Mouse (Mus musculus) forebrain, postnatal 0 days (tissue): Measurements from ENCODE around the gene Lrg1. TPM values are rescaled to one million over a fixed set of nuclear protein-coding genes. Genes with fewer than 3 reads are reported as not detected.

Source experiments
- ATAC-seq: fragments of 200-750 bp; cut with Nextera tagmentation; 2 replicates; pipeline ENCODE4 v1.8.0; 2017; ENCODE audit warnings: mild to moderate bottlenecking, moderate library complexity
- DNase-seq: peaks from one replicate; pipeline ENCODE4 v3.0.0-alpha.2; 2015
- H3K27ac ChIP-seq: fragments of 300-500 bp; sonication (generic); 2 replicates; pipeline ENCODE4 v1.5.1; 2014; ENCODE audit warnings: low read depth, mild to moderate bottlenecking, antibody characterized with exemption, low read length, moderate library complexity, mixed read lengths
- H3K27me3 ChIP-seq: fragments of 300-500 bp; sonication (generic); 2 replicates; pipeline ENCODE4 v1.6.1; 2014; ENCODE audit warnings: mild to moderate bottlenecking, low read length, mixed read lengths; ENCODE audit not compliant: insufficient read depth
- H3K36me3 ChIP-seq: fragments of 300-500 bp; sonication (generic); 2 replicates; pipeline ENCODE4 v1.6.1; 2014; ENCODE audit warnings: mild to moderate bottlenecking, moderate library complexity; ENCODE audit not compliant: insufficient read depth
- H3K4me1 ChIP-seq: fragments of 300-500 bp; sonication (generic); 2 replicates; pipeline ENCODE4 v1.6.1; 2014; ENCODE audit warnings: antibody characterized with exemption; ENCODE audit not compliant: insufficient read depth
- H3K4me2 ChIP-seq: fragments of 300-500 bp; sonication (generic); 2 replicates; pipeline ENCODE4 v1.6.1; 2014; ENCODE audit warnings: low read depth, mild to moderate bottlenecking, moderate library complexity
- H3K4me3 ChIP-seq: fragments of 300-500 bp; sonication (generic); 2 replicates; pipeline ENCODE4 v1.5.1; 2014; ENCODE audit warnings: low read depth, low read length, mixed read lengths
- H3K9ac ChIP-seq: fragments of 300-500 bp; sonication (generic); 2 replicates; pipeline ENCODE4 v1.6.1; 2014; ENCODE audit warnings: mild to moderate bottlenecking
- H3K9me3 ChIP-seq: fragments of 300-500 bp; sonication (generic); 2 replicates; pipeline ENCODE4 v1.6.1; 2016; ENCODE audit warnings: low read length
- CTCF ChIP-seq: sonication (generic); IDR thresholded peaks from 2 replicates; pipeline ENCODE4 v1.5.1; 2016; ENCODE audit warnings: antibody characterized with exemption, control low read depth, low read depth
- WGBS: fragments of 180-500 bp; shearing (Covaris S2); extraction: QIAGEN DNeasy Blood & Tissue Kit; methylation state at CpG from one replicate; pipeline ENCODE4 v1.1.7; 2014; 5-methylcytosine and 5-hydroxymethylcytosine counted together
- polyA plus RNA-seq: library from polyadenylated mRNA; unstranded; fragments of >200 nt; fragmentation: Nextera tagmentation; extraction: Ambion mirVana; gene quantifications from 2 replicates; pipeline ENCODE4 v1.2.1, GENCODE M21; 2015
- total RNA-seq: library from RNA; depleted of rRNA; stranded (reverse); fragments of >200 nt; gene quantifications from 2 replicates; pipeline ENCODE4 v1.2.3, GENCODE M21; 2014; rRNA removed

Lrg1 gene
- total RNA-seq (not detected in 2 replicates), polyA plus RNA-seq (0.33 and 0.46 TPM in 2 replicates)

- H3K4me2 ChIP-seq: no peak within 1 kb of the TSS
- H3K27ac ChIP-seq: no peak within 1 kb of the TSS
- no peak within 1 kb of the TSS for H3K9ac ChIP-seq
- no peak for TF ChIP-seq CTCF
- H3K9me3 ChIP-seq: peaks cover 12% of the 10 kb centered on the region; the same call in 1 of the 2 replicates
- no peaks in the 10 kb centered on the region for H3K4me1 ChIP-seq
- 57% methylated on average over 2 of the region's 2 CpGs for WGBS
- H3K27me3 ChIP-seq: peaks cover 33% of the 10 kb centered on the region
- no peak within 1 kb of the TSS for H3K4me3 ChIP-seq
- ATAC-seq: no peak
- DNase-seq: no peak
- H3K36me3 ChIP-seq: peaks cover 36% of the 10 kb centered on the region
Measured at GRCm38 (mm10) chr17:56121826-56122225, at the start of gene Lrg1. TSS of gene Lrg1 (minus strand) at chr17:56122001.

- Histone ChIP-seq H3K9me3 (no peaks in the 10 kb centered on the region), H3K27me3 (no peaks in the 10 kb centered on the region), H3K9ac (no peak overlapping the region), H3K27ac (no peak overlapping the region), H3K4me1 (no peaks in the 10 kb centered on the region), H3K4me2 (no peak overlapping the region), H3K36me3 (peaks cover 16% of the 10 kb centered on the region), H3K4me3 (no peak overlapping the region)
- WGBS: 74% methylated on average over 9 of the region's 9 CpGs
- DNase-seq: no peak
- no peak for TF ChIP-seq CTCF
- ATAC-seq: no peak
Measured at GRCm38 (mm10) chr17:56171456-56171855, 49.7 kb upstream of the Lrg1 start.

GRCm38 (mm10) chr17:56170636-56171035, 48.8 kb upstream of the Lrg1 start:
- WGBS: 23% methylated on average over 10 of the region's 10 CpGs
- ATAC-seq: peak; percentile 38; the same call in 1 of the 2 replicates

GRCm38 (mm10) chr17:56169830-56170229, 48.0 kb upstream of the Lrg1 start:
- no peak for TF ChIP-seq CTCF
- DNase-seq: no peak
- no peak overlapping the region for H3K9ac ChIP-seq
- H3K4me1 ChIP-seq: no peaks in the 10 kb centered on the region
- no peaks in the 10 kb centered on the region for H3K27me3 ChIP-seq
- no peak overlapping the region for H3K27ac ChIP-seq
- no peak overlapping the region for H3K4me2 ChIP-seq
- peaks cover 5% of the 10 kb centered on the region; the same call in 1 of the 2 replicates for H3K36me3 ChIP-seq
- no peak overlapping the region for H3K4me3 ChIP-seq
- no peaks in the 10 kb centered on the region for H3K9me3 ChIP-seq
- WGBS: 67% methylated on average over 6 of the region's 6 CpGs
- ATAC-seq: no peak

More at GRCm38 (mm10) chr17:56170636-56171035, 48.8 kb upstream of the Lrg1 start:
- no peak overlapping the region for H3K4me3 ChIP-seq
- H3K9me3 ChIP-seq: no peaks in the 10 kb centered on the region
- no peaks in the 10 kb centered on the region for H3K27me3 ChIP-seq
- H3K27ac ChIP-seq: no peak overlapping the region
- no peaks in the 10 kb centered on the region for H3K4me1 ChIP-seq
- no peak overlapping the region for H3K9ac ChIP-seq
- H3K4me2 ChIP-seq: no peak overlapping the region
- DNase-seq: no peak
- H3K36me3 ChIP-seq: peaks cover 12% of the 10 kb centered on the region
- no peak for TF ChIP-seq CTCF

- H3K27ac ChIP-seq: no peak overlapping the region
Measured at GRCm38 (mm10) chr17:56165671-56166070, 43.9 kb upstream of the Lrg1 start.

GRCm38 (mm10) chr17:56164510-56164909, 42.7 kb upstream of the Lrg1 start:
- no peak for TF ChIP-seq CTCF
- Histone ChIP-seq H3K4me3 (no peak overlapping the region), H3K36me3 (no peaks in the 10 kb centered on the region), H3K9me3 (no peaks in the 10 kb centered on the region), H3K9ac (no peak overlapping the region), H3K4me2 (no peak overlapping the region), H3K27ac (no peak overlapping the region), H3K4me1 (peaks cover 7% of the 10 kb centered on the region; the same call in 1 of the 2 replicates), H3K27me3 (no peaks in the 10 kb centered on the region)
- ATAC-seq (no peak), DNase-seq (no peak)
- 69% methylated on average over 3 of the region's 3 CpGs for WGBS

More at GRCm38 (mm10) chr17:56165671-56166070, 43.9 kb upstream of the Lrg1 start:
- no peak overlapping the region for H3K4me3 ChIP-seq
- H3K36me3 ChIP-seq: no peaks in the 10 kb centered on the region
- H3K4me1 ChIP-seq: peaks cover 7% of the 10 kb centered on the region; the same call in 1 of the 2 replicates
- ATAC-seq: no peak
- DNase-seq: no peak
- H3K9ac ChIP-seq: no peak overlapping the region
- H3K4me2 ChIP-seq: no peak overlapping the region
- TF ChIP-seq CTCF: no peak
- H3K9me3 ChIP-seq: no peaks in the 10 kb centered on the region
- 57% methylated on average over 11 of the region's 11 CpGs for WGBS
- H3K27me3 ChIP-seq: no peaks in the 10 kb centered on the region

GRCm38 (mm10) chr17:56163523-56164102, 41.8 kb upstream of the Lrg1 start:
- no peak overlapping the region for H3K9ac ChIP-seq
- no peaks in the 10 kb centered on the region for H3K36me3 ChIP-seq
- WGBS: 83% methylated on average over 6 of the region's 6 CpGs
- TF ChIP-seq CTCF: no peak
- ATAC-seq (no peak), DNase-seq (no peak)
- no peak overlapping the region for H3K4me3 ChIP-seq
- no peak overlapping the region for H3K4me2 ChIP-seq
- H3K27me3 ChIP-seq: no peaks in the 10 kb centered on the region
- no peaks in the 10 kb centered on the region for H3K9me3 ChIP-seq
- peaks cover 7% of the 10 kb centered on the region; the same call in 1 of the 2 replicates for H3K4me1 ChIP-seq
- no peak overlapping the region for H3K27ac ChIP-seq
